Mouse (Mus musculus): Measurements from ENCODE around the gene Tarsl2. TPM values are rescaled to one million over a fixed set of nuclear protein-coding genes. Genes with fewer than 3 reads are reported as not detected.

Gene Tarsl2
- total RNA-seq (2014; fragmentation: Nextera tagmentation) (8.8 and 9.0 TPM in 2 replicates), total RNA-seq (2017) (16.9 and 26.7 TPM in 2 replicates)

DNA sequence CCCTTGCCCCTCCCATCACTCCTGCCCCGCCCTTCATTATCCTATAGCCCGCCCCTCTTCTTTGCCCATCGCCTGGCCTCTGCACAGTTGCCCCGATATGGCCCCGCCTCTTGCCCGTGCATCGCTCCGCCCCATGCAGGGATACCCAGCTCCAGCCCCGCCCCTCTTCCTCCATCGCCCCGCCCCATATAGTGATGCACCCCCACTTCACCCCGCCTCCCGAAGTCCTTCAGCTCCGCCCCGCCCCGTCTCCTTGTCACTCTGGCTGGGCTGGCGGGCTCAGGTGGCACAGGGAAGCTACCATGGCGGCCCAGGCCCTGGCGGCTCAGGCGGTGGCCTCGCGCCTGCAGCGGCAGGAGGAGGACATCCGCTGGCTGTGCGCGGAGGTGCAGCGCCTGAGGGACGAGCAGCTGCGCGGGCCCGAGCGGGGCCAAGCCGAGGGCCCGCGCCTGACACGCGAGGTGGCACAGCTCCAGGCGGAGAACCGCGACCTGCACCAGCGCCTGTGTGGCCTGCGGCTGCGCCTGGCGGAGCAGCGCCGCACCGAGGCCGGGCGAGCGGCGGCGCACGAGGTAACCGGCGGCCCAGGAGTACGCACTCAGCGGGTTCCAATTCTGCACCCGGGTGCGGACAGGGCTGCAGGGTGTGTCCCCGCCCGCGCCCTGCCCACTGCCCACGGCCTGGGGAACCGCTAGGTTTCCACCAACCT lies at the start of gene Tarsl2:
Gene Tarsl2, plus strand, starts transcription at position 256 of the 709 bp plus-strand sequence.
- ATAC-seq (replicated peaks; ENCODE audit: poor library complexity, severe bottlenecking) = peak; percentile 90

- ATAC-seq (replicated peaks; ENCODE audit: poor library complexity, severe bottlenecking) = no peak
Observed at GRCm38 (mm10) chr7:65606124-65606523, 38.6 kb upstream of the Tarsl2 start.

DNA sequence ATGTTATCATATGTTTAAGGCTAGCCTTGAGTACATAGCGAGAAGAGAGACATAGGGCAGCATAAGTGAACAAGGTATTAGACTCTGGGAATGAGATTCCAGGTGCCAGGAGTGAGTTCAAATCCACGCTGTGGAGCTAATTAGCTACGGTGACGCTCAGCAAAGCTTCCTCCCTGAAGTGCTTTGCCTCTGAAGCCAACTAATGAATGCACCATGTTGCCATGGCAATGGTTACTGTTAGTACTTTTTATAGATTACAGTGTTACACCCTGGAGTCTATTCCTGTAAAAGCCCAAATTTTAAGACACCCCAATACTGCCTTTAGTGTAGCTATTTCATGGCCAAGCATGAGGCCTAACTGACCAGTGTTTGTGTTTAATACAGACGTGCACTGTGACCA lies 37.7 kb upstream of the Tarsl2 start:
- ATAC-seq (replicated peaks; ENCODE audit: poor library complexity, severe bottlenecking) = no peak

DNA sequence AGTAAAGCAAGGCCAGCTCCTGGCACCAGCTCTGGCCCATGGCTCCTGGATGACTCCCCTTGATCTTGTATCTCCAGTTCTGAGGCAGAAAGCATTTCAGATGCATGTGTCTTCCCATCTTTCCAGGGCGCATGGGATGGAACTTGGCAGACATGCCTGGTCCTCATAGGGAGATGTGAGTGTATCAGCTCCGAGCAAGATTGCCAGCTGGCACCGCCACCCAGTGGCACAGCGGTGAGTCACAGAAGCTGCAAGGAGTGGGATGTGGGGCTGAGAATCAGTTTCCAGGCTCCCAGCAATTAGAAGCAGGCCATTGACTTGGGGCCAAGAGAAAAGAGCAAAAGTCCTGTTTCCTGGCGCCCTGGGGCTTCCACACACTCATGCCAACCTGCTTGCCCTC lies 34.5 kb upstream of the Tarsl2 start:
- no peak for ATAC-seq (replicated peaks; ENCODE audit: poor library complexity, severe bottlenecking)

DNA sequence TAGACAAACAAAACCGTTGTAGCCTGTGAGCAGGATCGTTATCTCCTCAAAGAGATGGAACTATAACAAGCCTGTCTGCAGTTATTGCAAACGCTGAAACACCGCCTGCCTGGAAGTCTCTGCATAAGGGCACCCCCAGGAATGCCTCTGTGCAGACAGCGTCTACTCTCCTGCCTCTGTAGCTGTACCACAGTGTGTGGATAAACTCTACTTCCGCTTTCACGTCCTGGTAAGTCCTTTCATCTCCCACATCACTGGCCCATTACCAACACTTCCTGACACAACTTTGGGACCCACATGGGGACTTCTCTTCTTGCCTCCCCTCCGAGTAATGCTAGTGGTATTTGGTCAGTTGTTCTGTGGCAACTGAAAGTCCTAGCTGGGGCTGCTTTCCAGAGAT lies 34.0 kb upstream of the Tarsl2 start:
- peak; percentile 62 for ATAC-seq (replicated peaks; ENCODE audit: poor library complexity, severe bottlenecking)

DNA sequence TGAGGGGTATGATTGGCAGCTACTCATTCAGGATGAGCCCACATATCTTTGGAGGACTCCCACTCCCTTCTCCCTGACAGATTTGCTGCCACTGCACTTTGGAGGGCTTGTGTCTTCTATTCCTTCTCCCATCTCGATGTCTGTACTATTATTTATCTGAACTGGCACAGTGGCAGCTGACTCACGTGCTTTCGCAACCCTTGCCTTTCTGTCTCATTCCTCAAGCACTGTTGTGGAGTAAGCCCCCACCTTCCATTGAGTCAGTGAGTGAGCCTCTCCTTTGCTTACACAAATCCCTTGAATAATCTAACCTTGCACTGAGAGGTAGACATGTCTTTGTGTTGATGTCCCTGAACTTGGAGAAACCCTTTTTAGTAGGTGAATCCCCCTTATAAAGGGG lies 33.4 kb upstream of the Tarsl2 start:
- no peak for ATAC-seq (replicated peaks; ENCODE audit: poor library complexity, severe bottlenecking)

DNA sequence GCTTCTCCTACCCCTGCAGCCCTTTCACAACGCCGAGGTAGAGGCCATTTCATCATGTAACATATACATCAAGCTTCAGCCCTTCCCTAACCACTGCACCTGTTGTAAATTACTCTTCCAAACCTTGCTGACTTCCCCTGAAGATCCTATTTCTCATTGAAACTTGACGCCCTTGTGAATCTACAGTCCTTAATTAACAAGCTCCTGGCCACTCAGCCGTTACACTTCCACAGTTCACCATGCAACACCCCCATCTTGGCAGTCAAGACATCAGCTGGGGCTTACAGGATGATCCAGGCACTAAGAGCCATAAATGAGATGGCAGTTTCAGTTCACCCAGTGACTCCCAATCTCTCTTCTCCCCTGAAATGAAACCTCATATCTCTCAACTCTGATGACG lies 31.0 kb upstream of the Tarsl2 start:
- ATAC-seq (replicated peaks; ENCODE audit: poor library complexity, severe bottlenecking) = no peak

DNA sequence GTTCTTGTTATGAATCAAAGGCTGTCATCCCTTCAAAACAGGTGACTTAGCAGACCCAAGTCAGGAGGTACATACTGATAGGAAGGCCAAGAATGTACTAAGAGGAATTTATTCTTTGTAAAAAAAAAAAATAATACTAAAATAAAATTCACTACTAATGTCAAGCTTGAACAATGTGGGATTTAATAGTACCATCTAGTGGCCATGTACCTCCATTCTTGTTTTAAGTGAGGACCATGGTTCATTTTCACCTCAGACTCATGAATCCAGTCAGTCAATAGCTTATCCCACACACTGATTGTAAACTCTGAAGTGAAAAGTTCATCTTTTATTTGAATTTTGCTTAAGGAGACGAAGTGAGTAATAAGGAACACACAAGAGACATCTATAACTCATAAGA lies 25.9 kb upstream of the Tarsl2 start:
- no peak for ATAC-seq (replicated peaks; ENCODE audit: poor library complexity, severe bottlenecking)

GRCm38 (mm10) chr7:65620746-65621145 lies 24.0 kb upstream of the Tarsl2 start:
- no peak for ATAC-seq (replicated peaks; ENCODE audit: poor library complexity, severe bottlenecking)

DNA sequence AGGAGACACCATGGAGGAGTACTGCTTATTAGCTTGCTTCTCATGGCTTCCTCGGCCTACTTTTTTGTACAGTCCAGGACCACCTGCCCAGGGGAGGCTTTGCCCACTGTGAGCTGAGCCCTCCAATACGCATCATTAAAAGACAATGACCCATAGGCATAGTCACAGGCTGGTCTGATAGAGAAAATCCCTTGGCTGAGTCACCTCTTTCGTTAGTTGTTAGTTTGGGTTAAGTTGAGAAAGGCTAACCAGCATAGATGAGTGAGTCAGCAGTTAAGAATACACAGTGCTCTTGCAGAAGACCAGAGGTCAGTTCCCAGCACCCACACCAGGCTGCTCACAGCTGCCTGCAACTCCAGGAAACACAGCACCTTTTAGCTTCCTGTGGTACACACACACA lies 21.4 kb upstream of the Tarsl2 start:
- no peak for ATAC-seq (replicated peaks; ENCODE audit: poor library complexity, severe bottlenecking)

- no peak for ATAC-seq (replicated peaks; ENCODE audit: poor library complexity, severe bottlenecking)
Observed at GRCm38 (mm10) chr7:65625528-65625927, 19.2 kb upstream of the Tarsl2 start.

DNA sequence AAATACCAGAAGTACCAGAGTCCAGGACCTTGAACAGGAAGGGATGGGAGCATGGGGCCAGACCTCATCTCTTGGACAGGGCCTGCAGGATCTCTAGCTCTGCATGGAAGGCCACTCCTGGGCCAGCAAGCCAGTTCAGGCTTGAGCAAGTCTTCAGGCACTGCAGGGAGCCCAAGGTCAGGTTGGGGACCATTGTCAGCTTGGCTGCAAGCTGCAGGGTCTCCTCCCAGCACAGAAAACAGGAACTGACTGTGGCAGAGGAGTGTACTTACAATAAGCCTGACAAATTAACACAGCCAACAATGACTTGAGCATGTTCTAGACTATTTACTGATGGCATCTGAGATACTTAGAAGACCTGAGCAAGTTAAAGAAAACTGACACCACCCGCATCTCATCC lies 14.9 kb upstream of the Tarsl2 start:
- ATAC-seq (replicated peaks; ENCODE audit: poor library complexity, severe bottlenecking) = no peak

GRCm38 (mm10) chr7:65630661-65631060 lies 14.0 kb upstream of the Tarsl2 start:
- ATAC-seq (replicated peaks; ENCODE audit: poor library complexity, severe bottlenecking) = no peak

DNA sequence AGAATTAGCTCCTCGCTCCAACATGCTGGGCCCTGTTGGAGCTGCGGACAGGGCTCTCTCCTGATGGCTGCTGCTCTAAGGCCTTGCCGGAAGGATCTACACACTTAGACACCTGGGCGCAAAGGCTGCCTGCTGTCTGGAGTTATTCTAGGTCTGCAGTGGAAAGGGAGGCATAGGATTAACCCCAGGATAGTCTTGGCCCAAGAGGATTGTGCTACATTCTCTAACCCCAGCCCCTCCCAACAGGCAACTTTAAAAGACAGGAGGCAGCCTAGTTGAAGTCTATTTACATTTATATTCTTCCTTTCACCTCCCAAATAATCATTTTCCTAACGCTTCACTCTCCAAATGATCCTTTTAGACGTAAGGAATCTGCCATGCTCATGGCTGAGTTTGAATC lies 8.9 kb upstream of the Tarsl2 start:
- no peak for ATAC-seq (replicated peaks; ENCODE audit: poor library complexity, severe bottlenecking)

- ATAC-seq (replicated peaks; ENCODE audit: poor library complexity, severe bottlenecking) = no peak
Observed at GRCm38 (mm10) chr7:65636356-65636880, 8.3 kb upstream of the Tarsl2 start.

- ATAC-seq (replicated peaks; ENCODE audit: poor library complexity, severe bottlenecking) = no peak
Observed at GRCm38 (mm10) chr7:65638170-65638770, 6.4 kb upstream of the Tarsl2 start.

- ATAC-seq (replicated peaks; ENCODE audit: poor library complexity, severe bottlenecking) = no peak
Observed at GRCm38 (mm10) chr7:65639821-65640382, 4.8 kb upstream of the Tarsl2 start.

GRCm38 (mm10) chr7:65640672-65641071 lies 4.0 kb upstream of the Tarsl2 start:
- no peak for ATAC-seq (replicated peaks; ENCODE audit: poor library complexity, severe bottlenecking)

DNA sequence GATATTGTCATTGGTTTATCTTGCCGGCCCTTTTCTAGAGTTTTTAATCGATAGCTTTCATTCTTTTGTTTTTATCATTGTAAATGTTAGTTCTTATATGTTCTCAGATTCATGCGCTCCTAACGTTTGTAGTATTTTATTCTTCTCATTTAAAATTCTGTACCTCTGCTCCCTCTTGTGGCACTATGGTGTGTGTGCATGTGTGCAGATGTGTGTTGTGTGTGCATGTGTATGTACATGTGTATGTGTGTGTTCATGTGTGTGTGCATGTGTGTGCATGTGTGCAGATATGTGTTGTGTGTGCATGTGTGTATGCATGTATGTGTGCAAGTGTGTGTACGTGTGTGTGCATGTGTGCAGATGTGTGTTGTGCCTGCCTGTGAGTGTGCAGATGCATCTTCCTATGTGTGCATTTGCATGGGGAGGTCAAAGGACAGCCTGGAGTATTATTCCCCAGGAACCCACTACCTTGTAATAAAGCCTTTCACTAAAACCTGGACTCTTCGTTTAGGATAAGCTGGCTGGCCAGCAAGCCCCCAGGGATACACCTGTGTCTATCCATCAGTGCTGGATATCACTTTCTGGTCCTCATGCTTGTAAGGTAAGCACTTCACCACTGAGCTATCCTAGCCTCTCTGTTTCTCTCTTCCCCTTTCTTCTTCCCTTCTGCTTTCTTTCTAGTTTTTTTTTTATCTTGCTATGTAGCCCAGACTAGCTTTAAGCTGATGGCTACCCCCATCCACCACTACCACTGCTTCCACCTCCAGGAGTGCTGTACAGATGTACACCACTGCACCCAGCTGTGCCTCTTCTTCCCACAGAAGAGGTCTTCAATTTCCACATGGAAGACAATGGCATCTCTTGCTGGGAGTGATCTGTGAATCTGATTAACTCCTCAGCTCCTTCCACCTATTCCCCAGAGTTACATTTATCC lies 2.1 kb upstream of the Tarsl2 start:
- ATAC-seq (replicated peaks; ENCODE audit: poor library complexity, severe bottlenecking) = no peak

GRCm38 (mm10) chr7:65643861-65644421 lies 757 bp upstream of the Tarsl2 start:
- no peak for ATAC-seq (replicated peaks; ENCODE audit: poor library complexity, severe bottlenecking)
